Mouse (Mus musculus): Measurements from ENCODE around the gene Fam183b.
"Not testable (repeated sequence)": the region's sequence is repeated elsewhere in the genome, so short reads cannot be mapped to it uniquely, and the experiment has no call there.

Gene Fam183b

DNA sequence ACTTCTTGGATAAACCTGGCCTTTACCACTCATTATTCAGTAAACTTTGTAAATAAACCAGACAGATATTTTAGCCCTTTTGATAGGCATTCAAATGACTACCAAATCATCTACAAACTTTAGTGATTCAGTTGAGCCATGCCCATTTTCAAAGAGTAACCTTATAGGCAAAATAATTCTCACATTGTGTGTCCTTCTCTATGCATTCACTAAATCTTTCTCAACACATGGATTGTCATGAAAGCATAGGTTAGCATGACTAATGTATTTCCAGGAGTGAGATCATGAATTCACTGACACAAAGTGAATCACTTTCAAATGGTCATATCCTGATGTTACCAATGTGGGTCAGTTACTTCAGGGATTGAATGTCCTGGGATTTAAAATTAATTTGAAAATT lies 28.9 kb downstream of the Fam183b start, which contains the start of gene Olfr315:
TSS of gene Olfr315 (plus strand) at position 301 of the 400 bp plus-strand sequence.
- DNase-seq (ENCODE audit: low spot score in 2 of 2) = no peak

DNA sequence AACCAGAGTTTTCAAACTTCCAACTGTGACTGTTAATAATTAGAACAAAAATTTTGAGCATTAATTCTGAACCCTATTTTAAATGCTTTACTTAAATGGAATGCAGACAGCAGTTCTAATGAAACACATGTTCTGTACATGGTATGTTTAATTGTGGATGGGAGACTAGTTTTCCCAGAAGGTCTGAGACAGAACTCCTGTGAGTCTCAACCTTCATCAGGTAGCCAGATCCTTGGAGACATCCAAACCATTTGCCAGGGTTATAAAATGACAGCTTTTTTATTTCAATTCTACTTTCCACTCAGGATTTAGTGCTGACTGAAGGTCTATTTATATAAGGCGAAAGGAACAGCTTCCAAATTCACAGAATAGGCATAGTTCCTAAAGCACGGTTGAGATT lies 49.3 kb downstream of the Fam183b start, which contains the start of gene Olfr316:
TSS of gene Olfr316 (plus strand) at position 301 of the 400 bp plus-strand sequence.
- DNase-seq (ENCODE audit: low spot score in 2 of 2) = no peak

DNA sequence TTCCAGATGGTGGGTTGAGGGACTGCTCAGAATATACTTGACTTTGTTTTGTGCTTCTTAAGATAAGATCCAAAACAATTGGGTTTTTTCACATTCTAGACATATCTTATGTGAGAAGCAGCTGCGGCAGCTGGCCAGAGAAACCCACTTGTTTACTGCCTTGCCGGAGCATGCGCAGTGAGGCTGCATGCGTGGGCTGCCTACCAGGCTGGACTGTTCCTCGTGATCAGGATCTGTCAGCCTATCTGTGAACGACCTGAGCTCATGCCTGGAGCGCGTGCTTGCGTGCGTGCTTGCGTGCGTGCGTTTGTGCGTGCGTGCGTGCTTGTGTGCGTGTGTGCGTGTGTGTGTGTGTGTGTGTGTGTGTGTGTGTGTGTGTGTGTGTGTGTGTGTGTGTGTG lies 50.7 kb downstream of the Fam183b start:
- DNase-seq (ENCODE audit: low spot score in 2 of 2) = not testable (repeated sequence)
